Mouse (Mus musculus) ovary, adult 2 months (tissue): Measurements from ENCODE around the gene Irx1. TPM values are rescaled to one million over a fixed set of nuclear protein-coding genes. Genes with fewer than 3 reads are reported as not detected.

ENCODE experiments used
- polyA plus RNA-seq: library from polyadenylated mRNA; depleted of rRNA; stranded (reverse); fragments of >200 nt; gene quantifications from 2 replicates; pipeline ENCODE4 v1.2.3, GENCODE M21; 2012; rRNA removed

Gene Irx1
- 0.18 and 0.63 TPM in 2 replicates for polyA plus RNA-seq

GRCm38 (mm10) chr13:71963356-71964351 lies at the start of gene Irx1:
Gene Irx1, minus strand, starts transcription at chr13:71963723.

